Mouse (Mus musculus) fibroblast of lung, adult 2 months (primary cell): ENCODE data around the gene Usp40.
A peak's percentile ranks its signal among the peaks of the same experiment; 100 is the strongest.
"Not testable (repeated sequence)": the region's sequence is repeated elsewhere in the genome, so short reads cannot be mapped to it uniquely, and the experiment has no call there.

ENCODE experiments used
- DNase-seq: peaks from one replicate; pipeline ENCODE4 v3.0.0-alpha.2; 2011; ENCODE audit warnings: low read depth

Gene Usp40

GRCm38 (mm10) chr1:88008211-88008697 is at the start of gene Usp40:
Gene Usp40, minus strand, starts transcription at chr1:88008551.
- DNase-seq = peak; percentile 52

DNA sequence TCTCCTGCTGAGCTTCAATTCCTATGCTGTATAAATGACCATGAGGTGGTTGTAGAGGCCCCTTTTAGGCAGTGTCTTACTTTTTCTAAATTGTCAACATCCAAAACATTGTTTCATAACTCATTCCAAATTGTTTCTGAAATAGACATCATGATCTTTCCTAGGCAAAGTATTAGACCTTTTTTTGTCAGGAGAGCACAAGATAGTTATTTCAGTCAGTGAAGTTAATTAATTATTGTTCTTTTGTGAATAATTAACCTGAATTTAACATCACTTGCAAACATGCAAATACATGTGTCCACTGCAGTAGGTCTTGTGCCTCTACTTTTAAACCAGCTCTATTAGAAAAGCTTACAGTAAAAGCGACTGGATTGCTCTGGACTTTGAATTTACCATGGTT is 46.7 kb upstream of the Usp40 start, which contains the start of gene Ugt1a10:
Gene Ugt1a10, plus strand, starts transcription at position 301 of the 400 bp plus-strand sequence.
- no peak for DNase-seq

GRCm38 (mm10) chr1:88047408-88047807 is 39.1 kb upstream of the Usp40 start:
- not testable (repeated sequence) for DNase-seq

DNA sequence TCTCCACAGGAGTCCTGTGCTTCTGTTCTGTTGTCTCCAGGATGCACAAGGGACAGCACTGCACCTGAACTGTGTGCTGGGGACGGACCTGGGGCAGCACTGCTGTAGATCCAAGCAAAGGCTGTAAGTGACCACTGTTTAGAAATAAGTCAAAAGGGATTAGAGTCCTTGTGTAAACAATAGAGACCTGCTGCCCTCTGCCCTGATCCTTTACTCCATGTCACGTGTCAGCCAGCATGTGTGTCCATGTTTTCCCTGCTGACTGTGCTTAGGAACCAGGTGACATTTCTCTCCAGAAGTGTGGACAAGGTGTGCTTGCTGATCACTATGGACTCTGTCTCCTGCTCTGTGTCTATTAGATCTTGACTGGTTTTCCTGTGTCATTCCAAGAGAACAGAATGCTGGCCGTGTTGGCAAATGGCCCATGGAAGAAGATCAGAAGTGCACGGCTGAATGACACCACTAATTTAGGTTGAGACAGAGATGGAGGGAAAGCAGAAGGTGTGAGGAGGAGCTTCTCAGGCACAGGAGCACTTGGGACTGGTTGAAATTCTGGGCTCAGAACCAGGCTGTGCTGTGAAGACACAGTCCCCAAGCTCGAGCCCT is 36.6 kb upstream of the Usp40 start:
- not testable (repeated sequence) for DNase-seq

GRCm38 (mm10) chr1:88043044-88043443 is 34.7 kb upstream of the Usp40 start:
- not testable (repeated sequence) for DNase-seq

GRCm38 (mm10) chr1:88025244-88025643 is 16.9 kb upstream of the Usp40 start:
- DNase-seq = not testable (repeated sequence)

DNA sequence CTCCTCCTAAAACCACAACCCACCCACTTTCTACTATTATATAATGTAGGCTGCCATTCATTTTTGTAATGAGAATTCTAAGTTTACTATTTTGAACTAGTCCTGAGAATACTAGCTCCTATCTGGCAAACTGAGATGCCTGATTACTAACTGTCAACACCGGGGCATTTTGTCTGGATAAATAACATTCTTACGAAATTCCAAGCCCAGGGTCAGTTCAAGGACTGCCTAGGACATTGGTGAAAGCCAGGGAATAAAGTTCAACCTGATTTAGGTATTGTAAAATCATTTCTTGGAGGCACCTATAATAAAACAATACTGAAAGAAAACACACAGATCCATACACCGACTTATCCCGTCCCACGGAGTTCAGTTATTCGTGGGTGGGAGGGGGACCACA is 7.0 kb upstream of the Usp40 start:
- DNase-seq = no peak

- no peak for DNase-seq
Observed at GRCm38 (mm10) chr1:88014671-88015070, 6.3 kb upstream of the Usp40 start.

GRCm38 (mm10) chr1:88014194-88014593 is 5.8 kb upstream of the Usp40 start:
- DNase-seq = no peak

DNA sequence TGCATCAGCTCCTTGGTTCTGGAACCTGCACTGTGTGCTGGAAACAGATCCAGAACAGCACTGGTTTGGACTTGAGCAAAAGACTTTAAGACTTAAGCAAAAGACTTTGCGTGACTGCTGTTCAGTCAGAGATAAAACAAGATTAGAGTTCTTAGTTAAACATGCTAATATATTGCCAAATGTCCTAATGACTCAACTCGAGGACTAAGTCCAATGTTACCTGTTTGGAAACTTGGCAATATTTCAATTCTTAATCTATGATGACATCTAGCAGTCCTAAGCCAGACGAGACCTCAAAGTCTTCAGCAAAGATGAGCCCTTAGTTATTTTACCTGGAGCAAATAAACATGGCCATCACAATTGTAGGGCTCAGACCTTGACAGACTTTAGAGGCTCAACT is 5.4 kb upstream of the Usp40 start:
- no peak for DNase-seq

- DNase-seq = no peak
Observed at GRCm38 (mm10) chr1:88009521-88009920, 1.2 kb upstream of the Usp40 start.

- no peak for DNase-seq
Observed at GRCm38 (mm10) chr1:88008735-88009134, 384 bp upstream of the Usp40 start.

- peak; percentile 10 for DNase-seq
Observed at GRCm38 (mm10) chr1:88007692-88008210, 600 bp downstream of the Usp40 start.

DNA sequence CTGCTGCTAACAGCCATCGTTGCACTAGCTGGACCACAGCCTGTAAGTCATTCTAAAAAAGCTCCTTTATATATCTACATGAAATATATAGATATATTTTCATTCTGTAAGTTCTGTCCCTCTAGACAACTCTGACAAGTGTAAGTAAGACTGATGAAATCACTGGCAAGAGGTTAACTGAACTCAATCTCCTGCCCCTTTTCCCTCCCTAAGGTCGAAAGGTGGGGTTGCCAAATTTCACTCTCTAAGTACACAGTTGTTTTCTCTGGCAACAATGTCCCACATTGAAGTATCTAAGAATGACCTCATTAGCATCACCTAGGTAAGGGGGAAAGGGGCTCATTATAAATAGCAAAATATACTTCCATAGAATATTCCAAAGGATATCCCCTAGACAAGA is 15.6 kb downstream of the Usp40 start:
- DNase-seq = no peak

GRCm38 (mm10) chr1:87982291-87982690 is 26.1 kb downstream of the Usp40 start:
- no peak for DNase-seq

GRCm38 (mm10) chr1:87970381-87970780 is 38.0 kb downstream of the Usp40 start:
- no peak for DNase-seq

- no peak for DNase-seq
Observed at GRCm38 (mm10) chr1:87961459-87962167, 46.7 kb downstream of the Usp40 start.

DNA sequence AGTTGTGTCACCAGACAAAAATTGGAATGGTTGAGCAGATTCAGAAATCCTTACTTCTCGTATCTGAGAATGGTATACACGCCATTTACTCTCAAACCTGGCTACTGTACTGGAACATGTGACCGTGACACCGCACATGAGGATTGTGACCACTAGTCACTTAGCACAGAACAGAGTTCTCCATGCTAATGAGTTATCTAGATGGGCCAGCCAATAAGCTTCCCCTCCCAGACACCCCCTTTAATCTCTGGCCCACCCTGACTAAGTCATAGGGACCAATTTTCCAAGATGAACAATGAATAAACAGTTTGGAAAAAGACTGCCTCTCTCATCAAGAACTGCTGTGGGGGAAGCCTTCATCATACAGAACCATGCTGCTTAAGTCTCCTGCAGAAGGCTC is 47.6 kb downstream of the Usp40 start:
- DNase-seq = no peak

DNA sequence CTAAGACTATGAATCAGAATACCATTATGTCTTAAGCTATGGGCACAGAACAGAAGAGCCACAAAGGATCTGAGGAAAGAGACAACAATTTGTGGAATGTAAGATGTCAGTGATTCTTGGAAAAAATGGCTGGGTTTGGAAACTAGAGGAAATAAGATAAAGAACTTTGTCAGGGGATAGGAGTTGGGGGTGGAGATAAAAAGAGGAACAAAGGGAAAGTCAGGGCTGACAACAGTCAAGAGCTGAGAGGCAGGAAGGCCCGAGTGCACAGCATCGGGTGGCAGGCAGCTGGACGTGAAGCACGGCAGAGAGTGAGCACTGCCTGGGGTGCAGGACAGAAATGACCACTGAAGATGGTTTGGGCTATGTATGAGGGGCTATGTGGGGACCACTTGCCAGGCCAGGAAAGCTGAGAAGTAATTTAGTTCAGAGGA is 48.3 kb downstream of the Usp40 start:
- no peak for DNase-seq

DNA sequence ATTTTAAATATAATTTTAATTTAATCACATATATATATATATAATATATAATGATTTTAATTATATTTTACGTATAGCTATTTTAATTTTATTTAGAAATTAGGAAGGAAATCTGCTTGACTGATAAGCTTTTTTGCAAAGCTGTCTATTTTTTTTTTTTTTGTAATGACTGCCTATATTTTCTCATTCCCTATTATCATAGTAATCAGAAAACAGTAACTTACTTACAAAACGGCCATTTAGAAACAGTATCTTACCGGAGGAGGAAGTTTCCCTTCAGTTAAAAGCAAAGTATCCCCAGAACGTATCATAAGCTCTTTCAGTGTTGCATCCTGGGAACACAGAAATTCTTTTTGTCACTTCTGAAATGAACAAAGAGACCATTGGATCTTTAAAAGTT is 48.8 kb downstream of the Usp40 start:
- no peak for DNase-seq

DNA sequence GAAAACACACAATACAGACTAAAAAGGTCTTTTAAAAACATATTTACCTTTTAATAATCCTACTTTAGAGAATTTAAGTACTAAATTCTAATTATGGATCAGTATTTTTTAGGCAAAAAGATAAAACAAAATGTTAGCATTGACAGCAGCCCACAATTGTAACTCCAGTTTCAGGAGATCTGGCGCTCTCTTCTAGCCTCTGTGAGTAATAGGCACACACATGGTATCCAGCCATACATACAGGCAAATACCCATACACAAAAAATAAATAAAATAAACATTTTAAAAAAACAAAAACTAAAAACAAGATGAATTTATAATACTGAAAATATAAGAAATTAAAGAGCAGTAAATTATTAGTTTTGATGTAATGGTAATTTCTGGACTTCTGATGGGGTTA is 49.4 kb downstream of the Usp40 start:
- no peak for DNase-seq

- DNase-seq = no peak
Observed at GRCm38 (mm10) chr1:87953073-87953472, 55.3 kb downstream of the Usp40 start.

DNA sequence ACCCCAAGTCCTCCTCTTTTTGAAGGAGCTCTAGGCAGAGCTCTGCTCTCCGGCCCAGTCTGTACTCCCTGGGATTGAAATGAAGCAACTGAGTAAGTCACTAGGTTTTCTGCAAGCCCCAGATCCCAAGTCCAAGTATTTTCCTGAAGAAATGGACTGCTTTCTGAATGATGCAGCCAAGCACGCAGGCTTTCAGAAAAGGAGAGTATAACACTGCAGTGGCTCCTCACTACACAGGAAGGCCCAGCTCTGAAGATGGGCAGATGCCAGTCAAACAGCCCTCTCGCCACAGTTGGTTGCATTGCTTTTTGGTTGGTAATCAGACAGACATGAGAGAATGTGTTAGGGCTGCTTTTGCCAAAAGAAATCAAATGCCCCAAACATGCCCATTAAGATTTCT is 56.7 kb downstream of the Usp40 start:
- no peak for DNase-seq
